8 mouse cellular contexts compared by ENCODE assay signal in genomic region chr8:4403960-4404879, GRCm38 (mm10).
DNase-seq lines count a peak whose midpoint lies in the region; ATAC-seq and TF ChIP-seq lines count a peak whose summit lies in the region.

No protein-coding gene starts in this region.

- H3K9me3 ChIP-seq in ES-Bruce4 (replicated peaks; ENCODE audit: control insufficient read depth, insufficient read depth, low read length, poor library complexity, severe bottlenecking), result peaks cover 7% of the 10 kb centered on the region
- H3K9me3 ChIP-seq in heart, embryonic 11.5 days (replicated peaks; ENCODE audit: control insufficient read depth, low read length), result no peaks in the 10 kb centered on the region
- peaks cover 3% of the 10 kb centered on the region; the same call in 1 of the 2 replicates for H3K9me3 ChIP-seq in midbrain, embryonic 13.5 days

- no peaks in the 10 kb centered on the region for H3K27me3 ChIP-seq in ES-Bruce4 (ENCODE audit: control insufficient read depth, insufficient read depth, low read length, poor library complexity, severe bottlenecking)
- H3K27me3 ChIP-seq in heart, embryonic 11.5 days (ENCODE audit: control insufficient read depth, insufficient read depth, low read length), result no peaks in the 10 kb centered on the region
- H3K27me3 ChIP-seq in midbrain, embryonic 13.5 days, result no peaks in the 10 kb centered on the region

- H3K9ac ChIP-seq in ES-Bruce4 (ENCODE audit: low read depth, poor library complexity, severe bottlenecking), result peak overlapping the region; percentile 21
- H3K9ac ChIP-seq in heart, embryonic 11.5 days (ENCODE audit: low read depth, low read length), result peak overlapping the region; percentile 72
- H3K9ac ChIP-seq in midbrain, embryonic 13.5 days (replicated peaks), result no peak overlapping the region; the same call in 1 of the 2 replicates

- H3K4me1 ChIP-seq in ES-Bruce4 (ENCODE audit: control insufficient read depth, insufficient read depth, low read length), result no peaks in the 10 kb centered on the region
- H3K4me1 ChIP-seq in heart, embryonic 11.5 days (ENCODE audit: control insufficient read depth, insufficient read depth, low read length), result no peaks in the 10 kb centered on the region
- H3K4me1 ChIP-seq in midbrain, embryonic 13.5 days (replicated peaks), result no peaks in the 10 kb centered on the region

- H3K4me3 ChIP-seq in ES-Bruce4 (ENCODE audit: low read depth, low read length), result peak overlapping the region; percentile 50
- peak overlapping the region; percentile 41 for H3K4me3 ChIP-seq in heart, embryonic 11.5 days (ENCODE audit: low read depth, low read length)
- peak overlapping the region; percentile 28 for H3K4me3 ChIP-seq in midbrain, embryonic 13.5 days (replicated peaks)

- no peak for TF ChIP-seq CTCF in ES-Bruce4 (IDR thresholded peaks at IDR 0.05; ENCODE audit: low read depth, low read length)

- peak; percentile 49; the same call in 1 of the 2 replicates for ATAC-seq in heart, embryonic 11.5 days (replicated peaks; ENCODE audit: insufficient number of reproducible peaks, low FRiP score, low TSS enrichment)
- peak; percentile 43; the same call in 1 of the 2 replicates for ATAC-seq in midbrain, embryonic 13.5 days
- no peak for ATAC-seq in megakaryocyte-erythroid progenitor cell, adult 5-6 weeks (replicated peaks; ENCODE audit: low FRiP score, low TSS enrichment, poor library complexity, severe bottlenecking)

- peak; percentile 10 for DNase-seq in brain, adult 2 months (ENCODE audit: low read depth, low spot score)
- DNase-seq in kidney, postnatal 4 days, result peak; percentile 43 to 62
- no peak for DNase-seq in gastrocnemius, postnatal 10 days
- DNase-seq in layer of hippocampus, postnatal 14 days (ENCODE audit: low spot score in 2 of 2), result no peak

- 0 out of 2 replicates have a peak, but pooled peaks have one; percentile 2 for TF ChIP-seq EP300 in ES-Bruce4 (IDR thresholded peaks at IDR 0.05; ENCODE audit: insufficient read depth, low read depth, low read length)

- no peak for TF ChIP-seq POLR2A in ES-Bruce4 (IDR thresholded peaks at IDR 0.05; ENCODE audit: insufficient read depth, low read length)

- no peaks in the 10 kb centered on the region for H3K36me3 ChIP-seq in ES-Bruce4 (ENCODE audit: control insufficient read depth, insufficient read depth, low read length, poor library complexity, severe bottlenecking)
- H3K36me3 ChIP-seq in heart, embryonic 11.5 days (ENCODE audit: control insufficient read depth, insufficient read depth, low read length), result no peaks in the 10 kb centered on the region
- no peaks in the 10 kb centered on the region for H3K36me3 ChIP-seq in midbrain, embryonic 13.5 days

- H3K4me2 ChIP-seq in heart, embryonic 11.5 days, result peak overlapping the region; percentile 63
- H3K4me2 ChIP-seq in midbrain, embryonic 13.5 days (replicated peaks), result peak overlapping the region; percentile 48

- peak overlapping the region; percentile 62 for H3K27ac ChIP-seq in ES-Bruce4 (ENCODE audit: insufficient read depth, low read length)
- H3K27ac ChIP-seq in heart, embryonic 11.5 days (ENCODE audit: low read depth, low read length), result 0 out of 2 replicates have a peak overlapping the region, but pooled peaks have one; percentile 3
- H3K27ac ChIP-seq in midbrain, embryonic 13.5 days, result no peak overlapping the region

- WGBS in heart, embryonic 11.5 days (ENCODE audit: insufficient replicate concordance), result 32% methylated on average over 19 of the region's 19 CpGs
- WGBS in midbrain, embryonic 13.5 days, result 62% methylated on average over 19 of the region's 19 CpGs

Comparison
In these comparisons a context has a peak if more than half of its experiments do, and no peak if none do; other contexts are left out.
1. DNase-seq: peak in brain, adult 2 months (single experiment) and kidney, postnatal 4 days (2 of 2); none in gastrocnemius, postnatal 10 days (single experiment) and layer of hippocampus, postnatal 14 days (0 of 2).
2. Peak in every context shown above with its lines, with median percentiles within 50 percentile points of each other: H3K4me3 ChIP-seq.